Mouse (Mus musculus) heart, adult 2 months (tissue): Measurements from ENCODE around the gene Pakap. TPM values are rescaled to one million over a fixed set of nuclear protein-coding genes. Genes with fewer than 3 reads are reported as not detected.
A peak's percentile ranks its signal among the peaks of the same experiment; 100 is the strongest.

ENCODE experiments used
- DNase-seq, 2 experiments: peaks; one replicate each; pipeline ENCODE4 v3.0.0; 2021
- H3K27ac ChIP-seq: fragments of 200-600 bp; 2 replicates; pipeline ENCODE4 v1.8.1; 2022
- H3K27me3 ChIP-seq: fragments of 200-500 bp; 2 replicates; pipeline ENCODE4 v1.6.1; 2012; ENCODE audit warnings: mild to moderate bottlenecking, low read length, inconsistent platforms, mixed read lengths; ENCODE audit not compliant: control insufficient read depth, insufficient read depth
- H3K36me3 ChIP-seq: fragments of 200-500 bp; 2 replicates; pipeline ENCODE4 v1.6.1; 2012; ENCODE audit warnings: low read length, inconsistent platforms; ENCODE audit not compliant: control insufficient read depth, insufficient read depth
- H3K4me1 ChIP-seq: fragments of 200-500 bp; 2 replicates; pipeline ENCODE4 v1.6.1; 2011; ENCODE audit warnings: low read length; ENCODE audit not compliant: control insufficient read depth, insufficient read depth
- H3K4me3 ChIP-seq: fragments of 200-600 bp; 2 replicates; pipeline ENCODE4 v1.8.1; 2022
- H3K79me2 ChIP-seq: fragments of 200-500 bp; replicated peaks from 2 replicates; pipeline ENCODE4 v1.6.1; 2012; ENCODE audit warnings: mild to moderate bottlenecking, inconsistent platforms, low read length, moderate library complexity, mixed read lengths; ENCODE audit not compliant: control insufficient read depth, insufficient read depth
- H3K9ac ChIP-seq: fragments of 200-500 bp; 2 replicates; pipeline ENCODE4 v1.6.1; 2012; ENCODE audit warnings: low read depth, mild to moderate bottlenecking, control low read depth, inconsistent platforms, low read length, mixed read lengths
- CTCF ChIP-seq: fragments of 200-600 bp; IDR thresholded peaks from 2 replicates; pipeline ENCODE4 v1.8.1; 2022; ENCODE audit warnings: antibody characterized with exemption, mild to moderate bottlenecking, moderate library complexity
- EP300 ChIP-seq: fragments of 200-500 bp; IDR thresholded peaks from 2 replicates; pipeline ENCODE4 v1.6.1; 2011; ENCODE audit warnings: low read depth, low read length, control low read depth; ENCODE audit not compliant: insufficient read depth
- POLR2A ChIP-seq: fragments of 200-500 bp; IDR thresholded peaks from 2 replicates; pipeline ENCODE4 v1.6.1; 2011; ENCODE audit warnings: mild to moderate bottlenecking, low read depth, low read length, control low read depth; ENCODE audit not compliant: insufficient read depth
- WGBS: fragments of 180-500 bp; shearing (Covaris S2); methylation state at CpG from one replicate; pipeline ENCODE4 v1.1.7; 2018; 5-methylcytosine and 5-hydroxymethylcytosine counted together
- intact Hi-C: fragments of 180-260 bp; cut with DNase I; formaldehyde crosslinking; loops from one replicate; pipeline ENCODE4 v1.15.1; 2025
- polyA plus RNA-seq: library from polyadenylated mRNA; depleted of rRNA; stranded (reverse); fragments of >200 nt; gene quantifications from 2 replicates; pipeline ENCODE4 v1.2.3, GENCODE M21; 2012
- total RNA-seq, 2 experiments: library from RNA; stranded (reverse); gene quantifications; 2 replicates each; pipeline ENCODE4 v1.2.3; 2021

Pakap gene
- total and polyA plus RNA-seq, 3 experiments: 3.3 to 35.2 (median 33.7) TPM

DNA sequence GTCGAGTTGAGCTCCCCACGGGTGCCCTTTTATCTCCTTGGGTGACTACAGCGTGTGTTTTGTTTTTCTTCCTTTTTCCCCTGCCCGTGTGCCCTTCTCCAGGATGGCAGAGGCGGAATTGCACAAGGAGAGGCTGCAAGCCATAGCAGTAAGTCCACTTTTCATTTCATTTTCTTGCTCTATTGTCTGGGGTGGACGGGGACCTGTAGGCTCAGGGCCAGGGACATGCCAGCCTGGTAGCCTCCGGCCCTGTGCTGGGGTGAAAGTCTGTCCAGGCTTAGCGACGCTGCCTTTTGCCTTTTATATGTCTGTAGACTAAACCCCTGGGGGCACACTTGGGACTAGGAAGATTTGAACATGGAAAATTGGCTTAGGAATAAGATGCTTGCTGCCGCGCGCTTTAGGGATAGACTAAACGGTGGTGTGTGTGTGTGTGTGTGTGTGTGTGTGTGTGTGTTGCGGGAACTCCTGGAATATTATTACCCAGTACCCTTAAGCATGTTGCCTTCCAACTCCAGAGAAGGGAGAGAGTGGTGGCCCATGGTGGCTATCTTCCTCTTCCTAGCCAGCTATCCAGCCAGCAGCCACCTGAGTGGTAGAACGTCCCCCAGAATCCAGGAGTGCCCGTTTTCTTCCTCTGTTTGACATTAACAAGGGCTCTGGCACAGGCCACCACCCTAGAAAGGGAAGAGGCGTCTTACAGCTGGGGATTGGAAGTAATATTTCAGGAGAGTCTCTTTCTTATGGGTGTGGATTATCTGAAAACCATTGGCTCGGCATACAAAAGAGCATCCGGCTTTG, 489 bp downstream of the Pakap start:
- H3K36me3 ChIP-seq: no peaks in the 10 kb centered on the region; the same call in 1 of the 2 replicates
- H3K27me3 ChIP-seq: no peaks in the 10 kb centered on the region
- H3K79me2 ChIP-seq: peaks cover 3% of the 10 kb centered on the region
- peaks cover 12% of the 10 kb centered on the region for H3K4me1 ChIP-seq
- H3K27ac ChIP-seq: peak overlapping the region; percentile 91
- intact Hi-C loops: loop anchor here (2.0 kb wide), 1 partner anchor 24 kb away; no protein-coding TSS in a partner anchor
- H3K4me3 ChIP-seq: peak overlapping the region; percentile 61
- no peak for TF ChIP-seq EP300
- no peak for TF ChIP-seq POLR2A
- TF ChIP-seq CTCF: no peak
- no peak for DNase-seq
- peak overlapping the region; percentile 88 for H3K9ac ChIP-seq
- 26% methylated on average over 19 of the region's 19 CpGs for WGBS

DNA sequence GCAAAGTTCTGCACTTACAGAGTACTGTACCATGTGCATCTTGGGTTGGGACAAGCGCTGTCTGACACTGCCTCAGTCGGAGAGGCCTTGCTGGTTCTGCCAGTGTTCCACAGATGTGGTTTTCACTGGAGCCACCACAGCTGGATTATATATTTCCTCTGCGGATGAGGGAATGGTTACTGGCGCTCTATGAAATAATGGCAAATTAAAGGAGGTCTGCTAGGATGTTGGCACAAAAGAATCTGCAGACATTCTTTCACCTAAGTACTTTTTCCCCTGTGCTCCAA, 1.0 kb downstream of the Pakap start:
- Histone ChIP-seq H3K79me2 (peaks cover 3% of the 10 kb centered on the region), H3K9ac (peak overlapping the region; percentile 88), H3K4me1 (peaks cover 13% of the 10 kb centered on the region), H3K36me3 (peaks cover 2% of the 10 kb centered on the region; the same call in 1 of the 2 replicates), H3K27me3 (no peaks in the 10 kb centered on the region), H3K27ac (peak overlapping the region; percentile 69), H3K4me3 (peak overlapping the region; percentile 61)
- no peak for TF ChIP-seq POLR2A
- no peak for TF ChIP-seq CTCF
- no peak for TF ChIP-seq EP300
- intact Hi-C loops: loop anchor here (2.0 kb wide), 1 partner anchor 24 kb away; no protein-coding TSS in a partner anchor
- no peak for DNase-seq
- 47% methylated on average over 4 of the region's 4 CpGs for WGBS

DNA sequence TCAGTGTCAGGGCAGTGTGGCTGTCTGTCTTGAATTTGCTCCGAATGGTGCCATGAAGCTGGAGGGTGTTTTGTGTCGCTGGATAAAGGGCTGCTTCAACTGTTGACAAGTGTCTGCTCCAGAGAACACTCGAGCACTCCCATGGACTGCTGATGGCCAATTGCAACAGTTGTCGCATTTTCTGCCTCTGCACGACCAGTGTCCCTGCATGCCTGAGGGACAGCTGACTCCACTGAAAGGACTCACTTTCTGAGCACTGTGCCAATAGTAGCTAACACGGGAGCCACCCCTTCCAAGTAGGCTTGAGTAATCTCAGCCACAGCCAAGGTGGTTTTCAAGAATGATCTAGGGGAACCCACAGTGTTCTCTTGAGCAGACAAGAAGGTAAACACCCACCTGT, 1.7 kb downstream of the Pakap start:
- peak overlapping the region; percentile 61; the same call in 1 of the 2 replicates for H3K4me3 ChIP-seq
- H3K9ac ChIP-seq: peak overlapping the region; percentile 27; the same call in 1 of the 2 replicates
- peaks cover 3% of the 10 kb centered on the region for H3K79me2 ChIP-seq
- WGBS: 33% methylated on average over 6 of the region's 6 CpGs
- TF ChIP-seq EP300 (no peak), CTCF (no peak), POLR2A (peak; percentile 14; the same call in 1 of the 2 replicates)
- intact Hi-C loops: loop anchor here (2.0 kb wide), 1 partner anchor 23 kb away; no protein-coding TSS in a partner anchor
- H3K36me3 ChIP-seq: peaks cover 4% of the 10 kb centered on the region
- DNase-seq: peak in 1 of 2 experiments; percentile 35
- no peaks in the 10 kb centered on the region for H3K27me3 ChIP-seq
- H3K4me1 ChIP-seq: peaks cover 17% of the 10 kb centered on the region
- H3K27ac ChIP-seq: peak overlapping the region; percentile 69

DNA sequence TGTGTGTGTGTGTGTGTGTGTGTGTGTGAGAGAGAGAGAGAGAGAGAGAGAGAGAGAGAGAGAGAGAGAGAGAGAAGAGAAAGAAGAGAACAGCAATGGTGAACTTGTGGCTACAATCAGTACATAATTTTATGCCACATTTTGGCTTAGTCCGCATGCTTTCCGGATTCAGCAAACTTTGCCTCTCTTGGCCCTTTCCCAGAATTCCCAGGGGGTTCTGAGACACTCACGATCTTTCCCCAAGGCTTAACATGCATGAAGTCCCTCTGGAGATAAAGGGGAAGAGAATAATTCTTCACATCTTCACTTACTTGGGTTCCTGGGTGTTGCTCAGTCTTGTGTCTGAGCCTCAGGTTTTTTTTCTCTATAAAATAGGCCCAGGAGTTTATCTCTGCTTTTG, 2.2 kb downstream of the Pakap start:
- Histone ChIP-seq H3K4me1 (peaks cover 20% of the 10 kb centered on the region), H3K9ac (no peak overlapping the region), H3K4me3 (no peak overlapping the region), H3K27ac (peak overlapping the region; percentile 51), H3K79me2 (peaks cover 3% of the 10 kb centered on the region), H3K36me3 (peaks cover 4% of the 10 kb centered on the region), H3K27me3 (no peaks in the 10 kb centered on the region)
- intact Hi-C loops: no loop called here
- 67% methylated on average over 3 of the region's 3 CpGs for WGBS
- TF ChIP-seq CTCF (no peak), POLR2A (no peak), EP300 (no peak)
- DNase-seq: peak in 1 of 2 experiments; percentile 12

DNA sequence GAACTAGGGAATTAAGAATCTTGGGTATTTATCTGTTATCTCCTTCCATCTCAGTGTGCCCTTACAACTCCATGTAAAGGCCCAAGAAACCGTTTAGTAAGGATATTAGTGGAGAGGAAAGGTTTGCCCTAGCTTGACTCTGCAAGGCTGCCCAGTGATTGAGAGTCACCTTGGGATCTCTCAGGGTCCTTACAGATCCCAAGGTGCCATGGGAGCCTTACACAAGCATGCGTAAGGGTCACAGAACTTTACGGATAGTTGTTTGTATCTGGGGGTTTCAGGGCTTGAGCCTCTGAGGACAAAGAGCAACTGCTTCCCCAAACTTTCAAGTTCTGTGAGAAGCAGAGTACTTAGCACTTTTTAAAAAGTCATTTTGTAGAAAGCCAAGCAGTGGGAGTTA, 6.2 kb downstream of the Pakap start:
- DNase-seq: no peak
- Histone ChIP-seq H3K9ac (no peak overlapping the region), H3K27me3 (no peaks in the 10 kb centered on the region), H3K36me3 (peaks cover 4% of the 10 kb centered on the region), H3K27ac (peak overlapping the region; percentile 48; the same call in 1 of the 2 replicates), H3K4me3 (no peak overlapping the region), H3K4me1 (peaks cover 18% of the 10 kb centered on the region), H3K79me2 (peaks cover 5% of the 10 kb centered on the region)
- no peak for TF ChIP-seq EP300
- TF ChIP-seq CTCF: no peak
- TF ChIP-seq POLR2A: no peak
- 75% methylated on average over 3 of the region's 3 CpGs for WGBS
- intact Hi-C loops: no loop called here

- Histone ChIP-seq H3K36me3 (peaks cover 4% of the 10 kb centered on the region), H3K27ac (peak overlapping the region; percentile 48; the same call in 1 of the 2 replicates), H3K4me1 (peaks cover 17% of the 10 kb centered on the region), H3K9ac (no peak overlapping the region), H3K4me3 (no peak overlapping the region), H3K27me3 (no peaks in the 10 kb centered on the region), H3K79me2 (peaks cover 5% of the 10 kb centered on the region)
- peak in 1 of 2 experiments; percentile 37 for DNase-seq
- 37% methylated on average over 6 of the region's 6 CpGs for whole genome bisulfite sequencing
- intact Hi-C loops: no loop called here
- TF ChIP-seq EP300 (peak; percentile 69; the same call in 1 of the 2 replicates), POLR2A (no peak)
Measured at GRCm38 (mm10) chr4:57574646-57575045, 6.7 kb downstream of the Pakap start.
